Mouse (Mus musculus) thymus, postnatal 14 days (tissue): ENCODE data around the gene Sept6.

ENCODE experiments used
- DNase-seq: peaks from one replicate; pipeline ENCODE4 v3.0.0; 2021

Sept6 gene

DNA sequence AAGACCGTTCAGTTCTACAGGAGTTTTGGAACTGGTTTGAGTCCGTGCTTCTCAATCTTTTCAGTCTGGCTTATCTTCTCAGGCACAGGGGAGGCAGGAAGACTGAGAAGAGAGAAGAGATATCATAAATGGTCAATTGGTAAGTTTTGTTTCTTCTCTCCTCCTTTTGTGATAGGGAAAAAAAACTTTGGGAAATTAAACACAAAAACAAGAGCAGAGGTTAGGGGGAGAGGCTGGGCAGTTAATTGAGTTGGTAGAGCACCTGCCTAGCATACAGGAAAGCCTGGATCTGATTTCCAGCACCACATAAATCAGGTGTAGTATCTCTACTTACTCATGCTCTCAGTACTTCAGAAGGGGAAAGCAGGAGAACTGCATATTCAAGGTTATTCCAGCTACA lies at the start of gene Sept6:
Gene Sept6 (minus strand): TSS at position 101 of the 400 bp plus-strand sequence.
- DNase-seq: no peak

DNA sequence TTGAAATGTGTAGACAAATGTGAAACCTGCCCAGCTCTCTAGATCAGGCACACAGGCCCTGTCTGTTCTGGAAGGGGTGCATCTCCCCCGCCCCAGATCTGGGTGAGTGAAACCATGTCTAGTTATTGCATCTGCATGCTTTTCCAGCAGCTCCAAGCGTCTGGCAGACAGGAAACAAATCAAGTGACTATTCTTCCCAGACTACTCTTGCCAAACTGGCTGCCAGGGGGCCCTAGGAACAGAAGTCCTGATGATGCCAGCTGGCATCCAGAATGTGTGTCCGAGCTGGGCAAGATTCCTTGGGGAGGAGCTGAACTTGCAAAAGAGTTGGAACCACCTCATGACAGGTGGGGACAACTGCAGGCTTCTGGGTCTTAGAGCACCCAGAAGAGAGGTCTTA lies 36.8 kb upstream of the Sept6 start:
- DNase-seq: no peak

DNA sequence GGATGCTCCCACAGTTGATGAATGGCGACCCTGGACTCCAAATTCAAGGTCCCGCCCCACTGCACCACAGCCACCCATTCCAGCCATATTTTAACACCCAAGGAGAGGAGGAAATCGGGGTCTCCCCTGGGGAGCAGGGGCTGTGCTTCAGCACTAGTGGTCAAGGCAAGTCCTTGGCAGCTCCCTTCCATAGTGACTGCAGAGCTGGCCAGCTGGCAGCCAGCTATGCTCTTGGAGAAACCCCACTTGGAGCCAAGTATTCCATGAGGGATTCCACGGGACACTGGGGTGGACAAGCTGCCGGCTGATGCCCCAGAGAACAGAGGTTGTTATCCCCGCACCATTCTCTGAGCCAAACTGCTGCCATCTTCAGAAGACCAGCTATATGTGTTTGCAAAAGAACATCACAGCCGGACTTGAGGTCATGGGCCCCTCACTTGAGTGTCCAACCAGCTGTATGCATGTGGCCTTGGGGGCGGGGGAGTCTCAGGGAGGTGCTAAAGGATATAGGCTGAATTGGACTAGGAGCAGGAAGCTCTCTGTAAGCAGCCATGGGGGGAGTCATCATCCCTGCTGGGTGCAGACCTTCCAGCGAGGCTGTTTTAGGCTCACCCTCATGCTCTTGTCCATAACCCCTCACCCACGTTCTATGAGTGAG lies 32.2 kb upstream of the Sept6 start:
- no peak for DNase-seq

DNA sequence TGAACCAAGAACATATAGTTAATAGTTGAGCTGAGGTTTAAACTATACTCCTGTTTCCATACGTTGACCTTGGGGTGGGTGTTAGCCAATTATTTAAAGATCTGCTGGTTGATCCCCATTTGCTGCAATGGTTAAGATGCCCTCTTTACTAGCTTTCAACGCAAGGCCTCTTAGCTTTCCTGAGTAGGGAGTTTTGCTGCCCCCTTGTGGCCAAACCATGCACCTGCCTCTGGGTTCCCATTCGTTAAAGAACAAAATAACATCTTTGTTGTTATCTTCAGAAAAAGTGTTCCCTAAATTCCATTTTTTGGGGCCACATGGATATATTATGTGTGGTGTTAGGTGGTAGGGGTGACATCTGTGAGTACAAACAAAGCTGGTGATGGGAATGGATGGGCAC lies 31.1 kb upstream of the Sept6 start:
- DNase-seq: peak; percentile 76

DNA sequence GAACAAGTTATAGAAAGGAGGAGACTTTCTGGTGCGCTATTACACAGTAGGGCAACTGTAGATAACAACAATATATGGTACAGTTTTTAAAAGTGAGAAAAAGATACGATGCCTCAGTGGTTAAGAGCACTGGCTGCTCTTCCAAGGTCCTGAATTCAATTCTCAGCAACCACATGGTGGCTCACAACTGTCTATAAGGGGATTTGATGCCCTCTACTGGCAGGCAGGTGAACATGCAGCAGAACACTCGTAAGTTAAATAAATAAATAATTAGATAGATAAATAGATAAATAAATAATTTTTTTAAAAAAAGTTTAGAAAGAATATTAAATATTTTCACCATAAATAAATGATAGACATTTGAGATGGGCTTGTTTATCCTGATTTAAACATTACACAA lies 27.5 kb upstream of the Sept6 start:
- peak; percentile 18 for DNase-seq

DNA sequence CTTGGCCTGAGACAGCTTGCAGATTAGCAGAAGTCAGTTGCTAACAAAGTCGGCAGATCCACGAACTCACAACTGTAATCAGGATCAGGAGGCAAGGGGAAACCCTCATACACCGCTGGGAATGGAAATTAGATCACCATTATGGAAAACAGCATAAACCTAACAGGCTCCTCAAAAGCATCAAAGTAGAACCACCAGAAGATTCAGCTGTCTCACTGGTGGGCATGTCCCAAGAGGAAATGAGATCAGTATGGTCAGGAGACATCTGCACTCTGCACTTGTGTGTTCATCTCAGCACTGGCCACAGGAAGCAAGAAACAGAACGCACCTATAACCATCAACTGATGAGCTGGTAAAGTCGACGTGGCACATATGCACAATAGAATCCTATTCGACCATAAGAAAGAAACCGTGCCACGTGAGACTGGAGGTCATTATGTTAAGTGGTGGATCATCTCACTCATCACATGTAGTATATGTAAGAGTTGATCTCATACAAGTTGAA lies 26.6 kb upstream of the Sept6 start:
- no peak for DNase-seq

DNA sequence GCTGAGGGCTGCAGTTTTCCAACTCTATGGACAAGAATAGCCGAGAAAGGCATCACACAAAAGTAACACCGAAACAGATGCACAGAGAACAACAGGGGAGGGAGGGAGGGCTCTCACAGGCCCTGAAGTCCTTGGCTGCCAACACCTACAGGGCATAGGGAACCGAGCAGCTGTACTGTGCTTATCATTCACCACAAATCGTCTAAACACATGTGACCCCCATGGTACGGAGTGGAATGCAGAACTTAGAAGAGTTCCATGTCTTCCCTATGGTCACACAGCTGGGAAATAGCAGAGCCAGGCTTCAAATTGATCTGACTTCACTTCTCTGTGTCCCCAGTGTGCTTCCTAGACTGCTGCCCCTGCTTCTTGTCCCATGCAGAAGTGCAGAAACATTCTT lies 22.3 kb upstream of the Sept6 start:
- DNase-seq: no peak

DNA sequence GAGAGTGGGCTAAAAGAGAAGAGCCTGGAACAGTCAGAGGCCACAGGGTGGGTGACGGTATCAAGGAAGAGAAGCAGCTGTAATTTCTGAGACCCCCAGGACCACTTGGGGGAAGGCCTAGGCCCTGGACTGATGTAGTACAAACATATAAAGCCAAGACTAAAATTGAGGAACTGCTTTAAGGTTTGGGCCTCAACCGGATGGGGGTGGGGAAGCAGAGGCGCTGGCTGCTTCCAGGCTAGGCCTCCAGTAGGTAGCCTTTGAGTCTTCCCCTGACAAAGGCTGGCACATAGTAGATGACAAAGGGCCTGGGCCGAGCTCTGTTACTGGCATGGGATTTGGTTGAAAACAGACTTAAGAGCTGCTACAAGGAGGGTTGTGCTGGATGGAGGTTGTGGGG lies 555 bp downstream of the Sept6 start:
- peak; percentile 55 for DNase-seq

DNA sequence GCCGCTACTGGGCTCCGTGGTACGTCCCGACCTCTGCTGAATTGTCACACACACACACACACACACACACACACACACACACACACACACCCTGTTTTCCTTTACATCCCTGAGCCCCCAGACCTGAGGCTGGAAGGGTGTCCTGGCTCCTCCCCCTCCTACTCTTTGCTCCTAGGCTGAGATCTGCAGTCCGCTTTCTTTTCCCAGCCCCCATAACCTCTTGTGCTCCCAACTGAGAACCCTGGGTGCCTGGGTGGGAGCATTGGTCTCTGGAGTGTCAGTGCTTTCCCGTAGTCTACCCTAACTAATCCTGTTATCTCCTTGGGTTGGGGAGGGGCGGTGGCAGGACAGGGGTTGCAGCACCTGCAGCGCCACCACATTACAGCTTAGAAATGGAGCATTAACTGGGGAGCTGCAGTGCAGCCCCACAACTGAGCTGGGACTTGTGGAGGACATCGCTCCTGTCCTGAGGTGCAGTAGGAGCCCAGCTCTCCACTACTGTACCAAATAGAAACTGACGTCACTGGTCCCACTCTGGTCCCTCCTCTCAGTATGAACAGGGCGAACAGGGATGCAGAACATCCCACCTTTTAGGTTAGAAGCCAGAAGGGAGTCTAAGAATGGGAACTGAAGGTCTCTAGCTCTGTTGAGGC lies 1.7 kb downstream of the Sept6 start:
- peak; percentile 59 for DNase-seq

DNA sequence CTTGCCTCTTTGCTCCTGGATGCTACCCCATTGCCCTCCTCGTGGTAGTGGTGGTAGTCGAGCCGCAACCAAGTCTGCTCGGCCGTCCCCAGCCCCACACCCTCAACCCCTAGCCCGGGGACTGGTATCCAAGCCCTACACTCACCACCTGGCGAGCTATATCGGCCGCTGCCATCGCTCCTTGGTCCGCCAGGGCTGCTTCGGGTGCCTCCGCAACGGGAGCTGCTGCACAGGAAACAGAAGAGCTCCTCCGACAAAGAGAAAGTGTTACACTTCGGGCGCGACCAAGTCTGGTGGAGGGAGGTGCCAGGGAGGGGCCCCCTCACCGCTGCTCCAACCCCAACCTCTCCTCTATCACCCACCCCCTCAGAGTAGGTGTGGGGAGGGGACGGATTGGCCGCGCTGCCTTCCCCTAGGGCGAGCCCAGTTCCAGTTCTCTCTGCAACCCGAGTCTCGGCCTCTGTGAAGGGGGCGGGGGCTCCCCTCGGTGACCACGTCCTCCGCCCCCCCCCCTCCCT lies 2.3 kb downstream of the Sept6 start:
- peak; percentile 86 for DNase-seq

DNA sequence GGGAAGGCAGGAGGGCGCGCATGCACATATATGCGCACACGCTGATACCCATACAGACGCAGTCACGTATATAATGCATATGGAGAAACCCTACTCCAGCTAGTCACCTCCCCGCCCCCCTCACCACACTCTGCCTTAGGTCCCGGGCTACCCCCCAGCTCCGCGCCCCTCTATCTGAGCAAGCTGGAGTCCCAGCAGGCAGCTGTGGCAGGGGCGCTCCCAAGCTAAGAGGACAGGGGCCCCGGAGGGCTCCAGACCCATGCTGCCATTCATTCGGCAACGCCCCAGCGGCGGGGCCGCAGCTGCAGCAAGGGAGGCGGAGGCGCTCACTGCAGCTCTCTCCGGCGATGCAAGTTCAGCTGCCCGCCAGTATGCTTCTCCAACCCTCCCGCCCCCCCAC lies 2.8 kb downstream of the Sept6 start:
- peak; percentile 61 for DNase-seq

DNA sequence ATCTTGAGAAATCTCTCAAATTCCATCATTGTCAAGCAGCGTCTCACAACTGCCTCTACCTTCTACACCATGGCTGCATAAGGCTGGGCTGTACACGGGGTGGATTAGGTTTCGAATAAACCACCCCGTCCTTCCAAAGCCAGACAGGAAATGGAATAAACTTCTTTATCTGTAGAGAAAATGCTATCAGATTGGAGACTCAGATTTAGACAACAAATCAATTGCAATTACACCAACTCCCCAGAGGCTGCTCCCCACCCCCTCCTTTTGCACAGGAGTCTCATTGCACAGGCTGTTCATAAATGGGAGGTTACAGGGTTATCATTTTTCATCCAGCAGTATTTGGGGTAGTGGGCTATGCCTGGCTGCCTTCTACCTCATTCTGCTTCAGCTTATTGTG lies 3.7 kb downstream of the Sept6 start:
- DNase-seq: no peak

DNA sequence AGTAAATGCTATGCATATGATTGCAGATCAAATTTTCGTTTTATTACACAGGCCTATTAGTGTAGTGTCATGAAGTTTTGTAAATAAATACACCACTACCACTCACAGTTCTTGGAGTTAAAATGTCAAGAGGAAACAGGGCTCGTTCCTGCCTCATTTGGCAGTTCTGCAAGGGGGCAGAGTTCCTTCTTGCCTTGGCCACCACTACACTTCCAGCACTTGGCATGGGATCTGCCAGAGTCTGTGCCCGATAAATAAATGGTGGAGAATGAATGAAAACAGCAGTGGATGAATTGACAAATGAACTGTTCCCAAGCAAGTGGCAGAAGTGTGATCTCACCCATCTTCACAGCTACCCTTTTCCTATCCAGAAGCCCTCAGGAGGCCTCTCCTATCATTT lies 6.6 kb downstream of the Sept6 start:
- no peak for DNase-seq

DNA sequence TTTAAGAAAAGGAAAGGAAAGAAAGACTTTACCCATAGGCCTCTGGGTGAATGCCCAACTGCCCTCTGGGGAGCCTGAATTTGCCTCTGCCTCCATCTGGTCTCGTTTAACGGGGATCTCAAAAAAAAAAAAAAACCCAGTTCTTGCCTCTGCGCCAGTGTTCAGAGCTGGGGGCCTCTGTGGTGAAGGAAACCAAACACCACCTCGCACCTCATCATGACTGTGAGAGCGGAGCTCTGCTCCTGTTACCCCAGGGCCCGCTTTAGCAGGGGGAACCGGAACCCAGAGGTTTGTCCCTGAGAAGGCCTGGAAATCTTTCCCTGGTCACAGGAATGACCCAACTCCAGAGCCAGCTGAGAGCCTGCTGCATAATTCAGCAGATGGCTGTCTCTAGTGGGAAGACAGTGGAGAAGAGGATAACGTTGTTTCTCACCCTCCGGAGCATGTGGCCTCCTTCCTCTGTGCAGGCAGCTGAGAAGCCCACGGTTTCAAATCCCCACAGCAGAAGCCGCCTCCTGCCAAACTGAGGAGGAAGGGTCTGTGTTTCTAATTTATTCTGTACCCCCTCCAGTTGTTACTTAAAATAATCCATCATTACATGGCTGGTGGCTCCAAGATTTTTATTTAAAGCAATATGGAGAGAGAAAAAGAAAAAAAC lies 7.8 kb downstream of the Sept6 start:
- DNase-seq: peak; percentile 59

DNA sequence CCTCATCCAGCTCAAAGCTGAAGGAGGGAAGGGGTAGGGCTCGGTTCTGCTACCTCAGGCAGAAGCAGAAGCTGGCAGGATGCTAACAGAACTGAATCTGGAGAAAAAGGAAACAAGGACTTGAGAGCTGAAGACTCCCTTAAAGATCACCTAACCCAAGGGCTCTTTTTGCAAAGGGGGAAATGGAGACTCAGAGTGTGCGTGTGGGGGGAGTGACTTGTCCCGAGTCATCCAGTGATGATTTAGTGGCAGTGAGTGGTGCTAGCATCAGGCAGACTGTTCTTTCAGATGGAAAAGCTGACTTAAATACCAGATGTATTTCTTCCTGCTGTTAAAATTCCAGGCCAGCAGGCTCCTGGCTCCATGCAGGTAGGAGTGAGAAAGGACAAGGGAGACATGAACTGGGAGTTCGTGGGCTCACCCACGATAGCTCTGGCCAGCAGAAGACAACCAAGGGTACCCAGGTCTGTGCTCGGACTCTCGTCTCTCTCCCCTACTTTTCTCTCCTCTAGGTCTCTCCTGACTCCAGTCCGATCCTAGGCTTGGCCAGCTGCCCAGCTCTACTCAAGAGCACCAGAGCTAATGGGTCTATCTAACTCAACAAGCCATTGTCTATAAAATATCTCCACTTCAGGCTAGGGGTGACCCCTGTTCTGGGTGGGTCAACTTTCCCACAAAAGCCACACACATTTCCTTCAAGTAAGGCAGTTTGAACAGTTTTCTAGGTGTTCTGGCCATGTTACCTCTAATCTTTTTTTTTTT lies 8.5 kb downstream of the Sept6 start:
- DNase-seq: peak; percentile 31

DNA sequence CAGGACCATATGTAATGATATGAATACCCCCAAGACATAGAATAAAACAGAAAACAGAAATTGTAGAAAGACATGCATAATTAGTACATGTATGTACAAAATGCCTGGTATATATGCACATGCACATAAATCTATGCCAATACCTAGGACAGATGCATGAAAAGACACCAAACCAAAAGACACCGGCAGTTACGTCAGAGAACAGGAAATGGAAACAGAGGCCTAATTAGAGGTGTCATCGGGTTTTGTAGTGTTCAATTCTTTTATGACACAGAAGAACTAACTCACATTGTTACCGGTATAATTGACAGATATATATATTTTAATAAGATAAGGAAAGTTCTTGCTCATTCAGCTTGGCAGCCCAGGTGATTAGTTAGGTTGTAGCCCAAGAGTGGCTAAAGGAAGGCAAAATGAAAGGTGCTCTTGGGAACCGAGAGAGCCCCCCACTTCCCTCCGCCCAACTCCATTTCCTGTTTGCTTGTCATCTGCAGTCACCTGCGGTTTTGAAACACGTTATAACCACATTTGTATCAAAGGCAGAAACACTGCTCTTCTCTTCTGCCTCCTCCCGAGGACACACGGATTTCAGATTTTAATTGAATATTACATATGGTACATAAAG lies 10.9 kb downstream of the Sept6 start:
- DNase-seq: peak; percentile 82

DNA sequence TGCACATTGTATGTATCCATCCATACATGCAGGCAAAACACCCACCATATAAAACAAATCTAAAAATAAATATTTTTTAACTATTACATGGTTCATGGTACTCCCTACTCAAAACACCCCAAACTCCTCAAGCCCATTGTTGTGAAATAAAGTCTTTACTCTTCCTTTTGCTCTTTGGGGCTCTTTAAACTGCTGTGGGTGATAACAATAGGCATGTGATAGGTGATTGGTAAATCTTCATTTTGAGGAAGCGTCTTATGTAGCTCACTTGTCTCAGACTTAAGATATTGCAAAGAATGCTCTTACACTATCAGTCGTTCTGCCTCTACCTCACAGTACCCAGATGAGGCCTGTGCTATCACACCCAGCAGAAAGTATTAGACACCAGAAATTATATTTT lies 13.7 kb downstream of the Sept6 start:
- no peak for DNase-seq

DNA sequence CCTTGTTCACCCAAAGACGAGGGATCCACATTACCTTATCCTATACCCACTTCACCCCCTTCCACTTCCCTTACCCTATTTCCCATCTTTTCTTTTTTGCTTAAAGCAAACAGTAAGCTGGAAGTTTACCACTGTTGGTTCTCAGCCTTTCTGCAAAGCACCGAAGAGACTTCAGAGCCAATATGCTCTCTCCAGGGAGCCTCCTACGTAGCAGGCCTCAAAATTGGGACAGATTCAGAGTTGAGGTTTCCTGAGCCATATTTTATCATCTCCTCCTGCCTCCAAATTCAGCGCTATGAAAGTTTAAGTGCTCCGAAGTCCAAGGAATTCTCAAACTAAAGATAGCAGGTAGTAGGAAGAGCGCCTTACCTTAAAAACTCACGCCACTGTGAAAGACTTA lies 14.6 kb downstream of the Sept6 start:
- no peak for DNase-seq

DNA sequence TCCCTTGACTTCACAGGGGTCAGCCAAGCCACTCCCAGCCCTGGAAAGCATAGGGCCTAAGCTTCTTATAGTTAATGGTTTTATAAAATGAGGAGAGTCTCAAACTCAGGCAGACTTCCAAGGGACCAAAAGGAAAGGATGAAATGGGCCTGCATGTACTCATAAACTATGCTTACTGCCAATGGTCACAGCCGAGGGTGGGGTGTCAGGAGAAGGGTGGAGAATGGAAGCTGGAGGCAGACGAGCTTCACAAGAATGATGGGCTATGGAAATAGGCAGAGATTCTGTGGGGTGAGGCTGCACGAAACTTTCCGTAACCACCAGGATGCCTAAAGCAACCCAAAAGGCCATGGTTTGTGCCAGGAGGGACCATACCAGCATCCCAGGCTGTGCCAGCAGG lies 15.3 kb downstream of the Sept6 start:
- DNase-seq: no peak

DNA sequence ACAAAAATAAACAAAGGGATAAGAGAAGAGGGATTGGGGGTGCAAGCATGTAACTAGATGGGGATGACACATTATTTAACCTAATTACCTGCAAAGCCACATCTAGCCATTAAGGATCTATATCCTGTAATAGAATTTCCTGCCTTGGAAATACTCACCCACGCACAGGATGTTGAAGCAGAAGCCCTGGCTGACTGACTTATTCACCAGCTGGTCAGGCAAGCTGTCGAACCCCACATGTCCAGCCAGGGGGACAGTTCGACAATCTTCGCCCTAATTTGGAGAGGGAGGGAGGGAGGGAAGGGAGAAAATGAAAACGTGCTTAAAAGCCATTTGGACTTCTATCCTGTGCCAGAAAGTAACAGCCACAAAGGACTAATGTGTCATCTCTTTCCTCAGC lies 16.7 kb downstream of the Sept6 start:
- no peak for DNase-seq

DNA sequence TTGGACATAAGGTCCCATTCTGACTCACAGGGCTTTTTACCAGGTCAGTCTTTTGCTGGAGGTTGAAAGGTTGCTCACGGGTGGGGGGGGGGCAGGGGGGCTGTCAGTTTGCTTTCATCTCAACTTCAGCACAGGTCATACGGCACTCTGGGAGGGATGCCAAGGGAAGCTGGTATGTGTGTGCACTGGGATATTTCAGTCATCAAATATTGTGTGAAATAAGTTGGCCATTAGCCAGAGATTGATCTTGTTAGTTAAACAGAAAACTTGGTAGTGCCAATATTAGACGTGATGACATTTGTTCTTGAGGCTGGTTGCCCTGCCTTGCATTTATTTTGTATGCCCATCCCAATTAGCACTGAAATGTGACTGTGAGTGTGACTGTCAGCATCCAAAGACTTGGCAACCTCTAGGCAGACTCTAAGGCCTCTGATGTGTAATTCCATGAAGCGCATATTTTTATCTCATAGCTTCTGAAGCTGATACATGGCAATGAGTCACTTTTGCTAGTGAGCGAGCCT lies 18.6 kb downstream of the Sept6 start:
- no peak for DNase-seq

DNA sequence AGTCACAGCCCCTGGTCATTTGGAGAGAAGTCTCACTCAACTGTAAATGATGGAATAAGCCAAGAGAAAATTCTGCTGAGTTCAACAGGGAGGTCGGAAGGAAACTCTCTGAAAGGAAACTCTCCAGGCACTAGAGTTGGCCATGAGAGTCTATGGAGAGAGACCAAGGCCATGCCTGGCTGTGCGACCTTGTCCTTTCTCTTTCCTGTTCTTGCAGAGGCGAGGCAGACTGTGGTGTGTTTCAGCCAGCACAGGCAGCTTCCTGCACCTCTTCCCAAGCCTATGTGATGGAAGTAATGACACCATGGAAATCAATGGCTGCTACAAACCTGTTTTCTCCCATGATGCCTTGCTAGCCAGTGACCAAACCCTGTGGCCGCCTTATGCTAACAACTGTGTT lies 20.4 kb downstream of the Sept6 start:
- no peak for DNase-seq

DNA sequence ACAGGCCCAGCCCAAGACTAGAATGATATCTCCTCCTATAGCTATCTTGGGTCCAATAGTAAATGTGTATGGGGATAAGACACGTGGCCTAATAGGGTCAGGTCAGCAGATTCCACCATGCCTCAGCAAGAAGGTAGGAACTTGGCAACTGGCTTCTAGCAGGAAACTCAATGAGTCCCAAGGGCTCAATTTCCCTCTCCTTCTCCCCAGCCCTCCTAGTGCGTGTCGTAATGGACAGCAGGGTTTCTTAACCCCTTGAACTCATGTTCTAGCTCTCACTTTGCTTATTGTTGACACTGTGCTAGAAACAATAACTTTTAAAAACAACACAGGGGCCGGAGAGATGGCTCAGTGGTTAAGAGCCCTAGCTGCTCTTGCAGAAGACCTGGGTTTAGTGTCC lies 22.1 kb downstream of the Sept6 start:
- no peak for DNase-seq
